Mouse (Mus musculus) lung, postnatal 14 days (tissue): ENCODE data around the gene Evx2.
A peak's percentile ranks its signal among the peaks of the same experiment; 100 is the strongest.

Experiments used
- DNase-seq: peaks from one replicate; pipeline ENCODE4 v3.0.0; 2021

Gene Evx2

DNA sequence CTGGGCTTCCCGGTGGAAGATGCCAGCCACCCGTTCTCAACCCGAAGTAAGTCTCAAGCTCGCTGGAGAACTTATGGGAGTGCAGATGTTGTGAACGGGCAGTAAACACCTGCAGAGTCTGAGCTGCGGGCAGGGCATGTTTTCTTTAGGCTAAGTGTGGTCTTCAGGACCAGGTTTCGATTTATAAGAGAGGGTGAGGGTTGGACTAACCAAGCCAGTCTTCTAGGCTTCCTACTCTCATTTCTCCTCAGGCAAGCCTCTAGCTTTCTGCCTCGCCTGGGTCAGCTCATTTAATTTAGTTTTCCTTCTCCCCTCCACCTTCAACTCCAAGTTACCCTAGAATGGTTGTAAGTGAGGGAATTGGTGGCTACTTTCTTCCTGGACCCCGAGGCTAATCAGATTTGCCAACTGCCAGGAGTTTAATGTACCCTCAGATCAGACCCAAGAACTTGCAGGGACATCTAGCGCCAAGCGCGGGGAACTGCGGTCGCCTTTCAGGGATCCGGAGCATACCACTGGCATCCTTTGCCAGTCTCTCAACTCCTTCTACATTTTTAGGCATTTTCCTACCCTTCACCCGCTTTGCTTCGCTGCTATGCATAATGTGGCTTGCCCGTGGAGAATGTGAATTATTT lies 4.1 kb upstream of the Evx2 start:
- peak; percentile 64 for DNase-seq

DNA sequence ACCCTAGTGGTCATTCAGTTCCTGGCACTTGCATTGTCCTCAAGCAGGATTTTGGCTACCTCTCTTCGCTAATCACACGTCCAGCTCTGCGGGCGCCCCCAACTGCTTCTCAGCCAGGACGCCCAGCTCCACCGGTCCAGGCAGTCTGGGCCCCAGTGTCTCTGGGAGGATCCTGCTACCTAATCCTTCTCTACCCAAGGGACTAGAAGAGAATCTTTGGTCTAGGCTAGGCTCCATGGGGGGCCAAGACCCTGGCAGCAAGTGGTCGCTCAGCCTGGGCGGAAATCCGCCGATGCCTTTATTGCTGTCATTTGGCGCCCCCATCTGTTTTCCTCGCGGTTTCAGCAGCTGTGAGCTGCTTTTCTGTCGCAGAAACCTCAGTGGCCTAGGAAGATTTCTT lies 2.3 kb upstream of the Evx2 start:
- DNase-seq: peak; percentile 45

DNA sequence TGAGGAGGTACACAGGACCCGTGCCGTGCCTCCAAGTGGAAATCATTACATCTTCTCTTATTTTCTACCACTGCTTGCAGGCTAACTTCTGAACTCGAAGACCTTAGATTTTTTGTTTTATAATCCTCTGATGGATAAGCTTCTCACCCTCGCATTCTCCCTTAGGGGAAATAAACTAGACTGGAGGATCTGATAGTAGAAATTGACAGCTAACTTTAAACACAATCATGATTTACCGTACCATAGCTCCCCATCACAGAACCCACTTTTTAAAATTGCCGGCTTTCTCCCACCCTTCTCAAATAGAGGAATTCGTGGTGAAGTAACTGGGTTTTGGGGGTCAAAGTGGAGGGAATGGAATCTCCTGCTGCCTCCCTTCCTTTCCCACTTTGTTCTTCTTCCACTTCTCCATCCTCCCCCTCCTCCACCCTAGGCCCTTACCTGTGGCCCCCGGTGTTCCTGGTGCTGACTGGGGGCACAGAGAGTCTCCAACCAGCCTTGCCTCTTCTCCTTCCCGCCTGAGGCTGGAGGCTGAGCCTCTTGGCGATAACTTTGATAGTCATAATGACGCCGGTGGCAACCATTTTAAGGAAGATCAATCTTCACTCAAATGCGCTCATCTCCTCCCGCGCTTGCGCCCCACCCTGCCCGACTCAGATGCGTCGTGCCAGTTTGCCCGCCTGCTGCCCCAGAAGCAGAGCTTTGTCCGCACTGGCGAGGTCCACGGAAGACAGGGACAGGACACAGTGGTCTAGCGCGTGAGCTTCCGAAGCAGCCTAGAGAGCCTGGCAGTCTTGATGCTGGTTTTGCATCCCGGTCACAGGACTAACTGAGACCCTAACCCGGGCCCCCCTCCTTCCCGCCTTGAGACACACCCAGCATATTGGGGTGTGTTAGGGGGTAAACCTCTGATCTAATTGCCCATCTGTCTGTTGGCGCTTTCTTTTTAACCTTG lies 1.3 kb upstream of the Evx2 start:
- no peak for DNase-seq

GRCm38 (mm10) chr2:74658667-74659371 lies 538 bp downstream of the Evx2 start:
- DNase-seq: no peak

DNA sequence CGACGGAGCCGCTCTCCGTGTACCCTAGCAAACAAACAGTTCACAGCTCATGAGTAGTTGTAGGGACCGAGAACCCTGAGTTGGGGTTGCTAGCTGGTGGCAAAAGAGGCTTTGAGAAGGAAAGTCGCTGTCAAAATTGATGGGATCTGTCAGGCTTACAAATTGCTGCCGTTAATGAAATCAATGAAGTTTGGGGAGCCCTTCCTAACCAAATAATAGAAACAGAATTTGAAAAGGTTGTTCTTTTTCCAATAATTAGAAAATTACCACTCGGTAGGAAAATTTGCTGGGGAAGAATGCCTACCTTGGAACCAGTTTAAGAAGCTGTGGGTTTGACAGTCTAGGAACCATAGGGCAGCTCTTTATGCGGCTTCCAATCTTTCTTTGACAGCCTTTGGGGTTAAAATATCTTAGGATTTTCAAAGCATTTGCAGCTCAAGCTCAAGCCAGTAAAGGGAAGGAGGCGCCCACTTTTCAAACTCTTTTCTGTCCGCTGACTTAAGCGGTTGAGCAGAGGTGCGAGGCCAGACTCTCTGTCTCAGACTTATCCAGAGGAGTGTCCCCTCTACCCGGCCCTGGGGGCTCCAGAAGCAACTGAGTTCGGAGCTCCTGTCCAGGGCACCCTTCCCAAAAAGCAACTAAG lies 1.2 kb downstream of the Evx2 start:
- no peak for DNase-seq

- no peak for DNase-seq
Measured at GRCm38 (mm10) chr2:74657251-74658023, 1.9 kb downstream of the Evx2 start.

DNA sequence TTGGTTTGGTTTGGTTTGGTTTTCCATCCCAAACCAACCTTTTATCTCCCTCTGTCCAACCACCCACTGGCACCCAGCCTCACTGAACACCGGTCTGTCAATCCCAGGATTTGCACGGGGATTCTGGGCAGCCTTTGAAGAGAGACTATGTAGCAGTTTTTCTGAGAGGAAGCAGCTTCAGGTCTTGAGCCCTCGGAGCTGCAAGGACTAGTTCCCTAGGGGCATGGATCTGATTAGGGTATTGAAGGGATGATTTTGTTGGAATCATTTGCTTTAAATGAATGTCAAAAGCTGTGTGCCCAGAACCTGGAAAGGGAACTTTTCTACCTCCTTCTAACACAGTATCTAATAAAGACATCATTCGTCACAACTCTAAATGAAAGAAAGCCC lies 2.7 kb downstream of the Evx2 start:
- DNase-seq: no peak

- no peak for DNase-seq
Measured at GRCm38 (mm10) chr2:74655821-74656631, 3.3 kb downstream of the Evx2 start.

DNA sequence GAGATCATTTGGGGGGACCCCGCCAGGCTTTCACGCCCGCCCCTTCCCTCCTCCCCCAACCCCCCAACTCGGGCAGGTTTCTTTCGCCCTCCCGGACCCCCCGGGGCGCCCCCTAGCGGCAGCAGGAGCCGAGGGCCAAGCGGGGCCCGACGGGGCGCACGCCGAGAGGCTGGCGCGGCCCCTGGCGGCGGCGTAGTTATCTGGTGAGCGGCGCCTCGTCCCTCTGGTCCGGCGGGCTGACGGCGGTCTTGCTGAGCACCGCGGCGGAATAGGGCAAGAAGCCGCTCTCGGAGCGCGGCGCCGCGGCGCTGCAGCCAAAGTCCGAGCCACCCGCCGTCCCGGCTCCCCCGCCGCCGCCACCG lies 4.0 kb downstream of the Evx2 start:
- peak; percentile 50 for DNase-seq

DNA sequence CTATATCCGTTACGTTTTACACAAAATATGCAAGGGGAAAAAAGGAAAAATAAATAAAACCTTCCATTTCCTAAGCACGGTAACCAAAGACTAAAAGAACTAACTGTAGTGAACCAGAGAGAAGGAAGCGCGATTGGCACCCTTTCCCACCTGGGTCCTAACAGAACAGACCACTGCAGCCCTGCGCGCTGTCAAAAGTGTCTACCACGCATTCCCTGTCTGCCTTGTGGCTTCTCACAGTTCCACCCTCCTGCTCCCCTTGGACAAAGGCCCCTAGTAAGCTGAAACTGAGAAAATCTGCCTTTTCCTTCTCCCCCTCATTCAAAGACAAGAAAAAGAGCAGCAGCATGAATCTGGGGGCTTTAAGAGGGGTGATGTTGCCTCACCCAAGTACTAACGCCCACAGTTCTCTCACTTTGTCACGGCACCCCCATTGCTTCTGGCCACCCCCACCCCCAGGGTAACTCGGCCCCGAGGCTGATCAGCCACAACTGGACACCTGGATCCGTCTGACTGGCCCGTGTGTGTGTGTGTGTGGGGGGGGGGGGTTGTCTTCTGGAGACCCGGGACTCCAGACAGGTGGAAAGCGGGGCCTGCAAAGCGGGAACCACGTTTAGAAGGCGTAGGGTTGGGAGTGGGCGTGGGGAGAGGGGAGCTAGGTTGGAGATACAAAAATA lies 4.5 kb downstream of the Evx2 start:
- DNase-seq: no peak

GRCm38 (mm10) chr2:74653781-74654535 lies 5.4 kb downstream of the Evx2 start:
- no peak for DNase-seq

DNA sequence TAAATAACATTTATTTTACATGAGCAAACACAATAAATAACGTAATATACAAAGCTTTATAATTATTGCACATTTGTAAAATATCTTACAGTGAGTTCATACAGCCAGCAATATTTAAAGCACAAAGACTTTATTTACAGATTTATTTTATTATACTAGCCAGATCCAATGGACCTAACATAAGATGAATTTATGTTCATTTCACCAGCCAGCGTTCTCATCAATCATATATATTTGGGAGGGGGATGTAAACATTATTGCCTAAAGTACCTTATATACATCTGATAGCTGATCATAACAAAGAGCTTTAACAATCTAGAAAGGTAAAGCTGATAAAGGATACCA lies 6.4 kb downstream of the Evx2 start:
- no peak for DNase-seq

DNA sequence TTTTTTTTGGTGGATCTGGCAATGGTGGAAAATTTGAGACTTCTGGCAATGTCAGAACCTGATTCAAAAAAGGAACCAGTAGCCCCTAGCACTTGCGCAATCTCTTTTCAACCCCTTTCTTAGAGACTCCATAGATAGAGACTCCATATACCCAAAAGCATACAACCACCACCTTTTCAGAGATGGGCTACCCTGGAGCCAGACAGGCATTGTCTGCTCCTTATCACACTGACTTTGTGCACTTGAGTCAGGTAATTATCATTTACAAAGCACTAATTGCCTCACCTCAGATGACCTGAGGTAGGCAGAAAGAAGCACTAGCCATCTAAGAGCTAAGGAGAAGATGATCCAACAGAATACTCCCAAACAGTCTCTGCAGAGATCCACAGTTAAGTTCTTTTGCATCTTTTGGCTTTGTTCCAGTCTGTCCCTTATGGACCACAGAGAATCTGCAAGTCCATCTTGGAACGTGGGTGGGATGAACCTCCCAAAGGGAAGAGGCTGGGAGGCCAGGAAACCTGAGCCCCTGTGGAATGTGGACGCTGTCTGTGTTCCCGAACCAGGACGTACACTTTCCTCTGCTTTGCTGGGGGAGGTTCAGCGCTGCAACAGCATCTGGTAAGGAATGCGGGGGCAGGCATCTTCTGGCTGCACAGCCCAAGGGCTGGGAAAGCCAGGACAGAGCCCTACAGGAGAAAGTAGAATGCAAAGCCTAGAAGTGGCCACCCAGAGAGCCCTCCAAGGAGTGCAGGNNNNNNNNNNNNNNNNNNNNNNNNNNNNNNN lies 12.1 kb downstream of the Evx2 start:
- no peak for DNase-seq

- no peak for DNase-seq
Measured at GRCm38 (mm10) chr2:74645631-74646030, 13.7 kb downstream of the Evx2 start.

DNA sequence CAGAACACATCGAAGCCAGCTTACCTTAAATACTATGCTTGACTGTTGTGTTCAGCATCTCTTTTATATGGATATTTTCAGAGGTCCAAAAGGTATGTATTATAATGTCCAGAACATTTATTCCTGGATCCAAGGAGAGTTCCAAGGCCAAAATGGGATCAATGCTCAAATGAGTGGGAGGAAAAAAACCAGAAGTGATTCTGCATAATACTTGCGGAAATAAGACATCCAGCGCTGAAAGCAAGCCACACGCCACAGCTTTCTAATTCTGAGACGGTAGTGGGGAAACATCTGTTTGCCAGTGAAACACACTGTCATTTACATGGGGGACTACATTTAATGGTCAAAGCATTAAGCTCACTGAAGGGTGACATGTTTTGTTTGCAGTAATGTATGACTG lies 16.9 kb downstream of the Evx2 start:
- DNase-seq: no peak

DNA sequence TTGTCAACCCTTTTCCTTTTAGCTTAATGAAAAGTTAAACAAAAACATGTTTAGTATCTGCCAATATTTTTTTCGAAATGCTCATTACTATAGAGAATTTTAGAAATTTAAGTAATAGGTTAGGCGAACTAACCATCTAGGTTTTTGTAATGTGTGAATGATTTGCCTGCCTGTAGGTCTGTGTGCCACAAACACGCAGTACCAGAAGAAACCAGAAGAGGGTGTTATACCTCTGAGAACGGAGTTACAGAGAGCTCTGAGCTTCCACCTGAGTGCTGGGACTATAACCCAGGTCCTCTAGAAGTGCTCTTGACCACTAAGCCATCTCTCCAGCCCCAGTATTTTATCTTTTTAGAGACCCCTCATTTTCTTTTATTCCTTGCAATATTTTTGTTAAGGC lies 23.9 kb downstream of the Evx2 start:
- DNase-seq: no peak

DNA sequence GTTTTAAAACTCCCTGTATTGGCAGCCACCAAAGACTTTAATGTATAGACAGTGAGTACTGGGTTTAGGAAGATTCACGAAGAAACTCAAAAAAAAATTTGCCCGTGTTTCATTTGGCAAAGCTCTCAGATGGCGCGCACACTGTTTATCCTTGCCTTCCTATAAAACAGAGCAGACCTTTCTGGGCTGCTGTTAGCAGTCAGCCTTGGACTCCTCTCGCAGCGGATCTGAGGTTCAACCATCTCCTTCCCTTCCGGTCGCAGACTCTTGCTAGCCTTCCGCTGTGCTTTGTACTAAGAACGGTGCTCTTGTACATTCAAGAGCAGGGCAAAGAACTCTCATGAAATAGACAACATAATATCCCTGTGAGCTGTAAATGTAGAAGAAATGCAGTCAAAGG lies 39.0 kb downstream of the Evx2 start:
- no peak for DNase-seq

DNA sequence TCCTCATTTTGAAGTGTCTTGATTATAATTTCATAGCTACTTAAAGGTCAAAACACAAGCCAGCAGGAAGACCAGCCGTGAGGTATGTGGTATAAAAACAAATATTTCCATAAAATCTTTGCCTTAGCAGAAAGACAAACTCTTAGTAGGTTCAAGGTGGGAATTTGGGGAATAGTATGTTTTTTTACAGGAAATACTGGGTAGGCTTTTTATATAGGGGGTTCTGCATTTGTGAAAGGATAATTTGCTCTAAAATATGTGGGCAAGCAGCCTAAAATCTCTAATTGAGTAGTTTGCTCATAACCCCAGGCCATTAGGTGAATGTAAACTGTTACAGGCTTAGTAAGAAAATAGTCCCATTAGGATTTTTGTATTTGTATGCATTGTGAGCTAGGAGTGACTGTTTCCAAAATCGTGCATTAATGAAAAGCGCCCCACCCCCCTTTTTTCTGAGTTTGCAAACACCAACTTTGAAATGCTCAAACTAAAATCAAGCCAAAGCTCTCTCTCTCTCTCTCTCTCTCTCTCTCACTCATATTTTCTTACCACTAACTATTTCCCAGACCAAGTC lies 39.6 kb downstream of the Evx2 start:
- no peak for DNase-seq

DNA sequence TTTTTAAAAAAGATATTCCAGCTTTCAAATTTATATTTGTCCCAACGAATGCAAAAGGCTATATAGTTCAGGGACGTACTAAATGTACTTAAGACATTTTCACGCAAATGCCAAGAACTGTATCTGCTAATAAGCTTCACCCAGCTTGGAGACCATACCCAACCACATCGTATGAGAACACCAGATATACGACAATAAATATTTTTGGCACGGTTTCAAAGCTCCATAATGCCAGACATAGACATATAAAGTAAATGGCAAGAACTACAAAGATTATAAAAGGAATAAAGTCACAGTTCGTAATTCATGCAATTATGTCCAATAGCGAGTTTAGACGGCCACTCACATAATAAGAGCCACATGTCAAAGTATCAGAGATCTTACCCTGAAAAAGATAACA lies 41.7 kb downstream of the Evx2 start:
- DNase-seq: no peak
